Mouse (Mus musculus) embryo, embryonic 9.5 days (tissue): Measurements from ENCODE around the gene Pde10a.

ENCODE experiments used
- DNase-seq: peaks from one replicate; pipeline ENCODE4 v3.0.0-alpha.2; 2017; ENCODE audit errors: extremely low spot score

Pde10a gene

DNA sequence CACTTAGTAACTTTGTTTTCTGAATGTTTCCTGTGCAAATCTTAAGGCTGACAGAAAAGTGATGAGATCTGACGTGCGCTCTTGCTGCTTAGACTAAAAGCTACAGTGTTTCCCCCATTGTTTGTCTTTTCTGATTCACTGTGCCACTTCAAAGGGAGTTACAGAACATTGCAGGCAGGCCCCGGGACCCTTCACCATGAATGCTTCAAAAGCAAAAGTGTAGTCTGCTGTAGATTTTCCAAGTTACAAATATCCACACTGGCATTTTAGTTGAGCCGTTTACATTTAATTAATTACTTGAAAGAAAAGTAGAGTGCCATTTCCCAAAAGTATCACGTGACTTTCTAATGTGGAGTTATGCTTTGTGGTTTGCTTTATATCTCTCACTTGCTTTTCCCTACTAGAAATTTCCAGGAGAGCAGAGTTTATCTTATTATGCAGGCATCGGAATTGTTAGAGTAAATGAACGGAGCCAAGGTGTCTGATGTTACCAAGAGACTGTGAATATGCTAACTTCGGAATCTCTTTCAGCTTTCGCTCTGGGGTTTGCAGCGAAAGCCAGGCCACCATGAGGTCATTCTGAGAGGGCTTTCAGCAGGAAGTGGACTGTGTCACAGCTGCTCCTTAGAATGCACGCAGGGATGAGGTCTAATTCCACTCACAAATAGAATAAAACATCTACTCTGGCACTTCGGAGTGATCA is 447.1 kb downstream of the Pde10a start:
- peak; percentile 18 for DNase-seq

DNA sequence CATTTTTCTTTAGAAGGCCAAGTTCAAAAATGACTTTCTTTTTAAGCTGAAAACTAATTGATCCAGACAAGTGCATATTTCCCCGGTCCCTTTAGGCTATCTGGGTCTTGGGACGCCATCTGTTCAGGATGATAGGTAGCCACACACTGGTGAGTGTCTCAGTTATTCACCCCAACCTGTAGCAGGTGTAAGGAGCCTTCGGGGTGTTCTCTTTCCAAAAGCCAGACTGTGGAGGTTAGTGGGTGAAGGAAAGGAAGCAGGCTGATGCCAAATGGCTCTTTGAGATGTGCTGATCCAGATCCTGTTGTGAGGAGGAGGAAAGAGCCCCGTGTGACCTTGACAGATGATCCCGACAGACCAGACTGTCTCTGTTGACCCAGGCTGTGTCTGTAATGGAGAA is 448.2 kb downstream of the Pde10a start:
- DNase-seq, result no peak

DNA sequence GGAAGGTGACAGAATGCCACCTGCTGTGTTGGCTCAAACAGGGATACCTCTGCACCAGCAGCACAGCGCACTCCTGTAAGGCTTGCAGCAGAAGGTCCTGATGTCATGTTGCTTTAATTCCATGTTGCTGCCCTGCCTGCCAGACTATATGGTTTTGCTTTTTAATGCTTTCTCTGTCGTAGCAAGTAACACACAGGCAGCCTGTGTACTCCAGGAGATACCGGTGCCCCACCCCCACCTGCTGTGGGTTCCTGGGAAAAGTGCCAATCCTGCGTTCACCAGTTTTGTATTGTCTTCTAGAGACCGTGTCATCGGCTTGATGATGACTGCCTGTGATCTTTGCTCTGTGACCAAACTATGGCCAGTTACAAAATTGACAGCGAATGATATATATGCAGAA is 449.3 kb downstream of the Pde10a start:
- no peak for DNase-seq

DNA sequence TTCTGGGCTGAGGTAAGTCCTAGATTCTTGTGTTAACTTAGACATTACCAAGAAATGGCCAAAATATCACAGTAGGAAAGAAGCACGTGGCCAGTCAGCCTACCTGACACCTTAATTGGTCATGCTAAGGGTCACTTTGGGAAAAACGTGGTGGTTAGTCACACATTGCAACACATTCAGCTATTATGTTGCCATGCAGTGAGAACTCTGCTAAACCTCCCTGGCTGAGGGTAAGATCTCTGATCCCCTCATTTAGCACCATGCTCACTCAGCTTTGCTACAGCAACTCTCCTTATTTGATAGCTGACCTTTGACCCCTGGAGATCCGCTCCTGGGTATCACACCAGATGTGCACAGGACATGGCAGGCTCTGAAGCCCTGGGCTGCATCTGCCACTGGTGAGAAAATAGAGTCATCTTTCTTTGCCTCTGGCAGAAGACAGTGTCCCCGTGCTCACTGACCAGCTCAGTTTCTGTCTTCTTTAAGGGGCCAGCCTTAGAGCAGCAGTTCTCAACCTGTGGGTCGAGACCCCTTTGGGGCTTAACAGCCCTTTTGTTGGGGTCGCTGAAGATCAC is 449.7 kb downstream of the Pde10a start:
- DNase-seq, result no peak

DNA sequence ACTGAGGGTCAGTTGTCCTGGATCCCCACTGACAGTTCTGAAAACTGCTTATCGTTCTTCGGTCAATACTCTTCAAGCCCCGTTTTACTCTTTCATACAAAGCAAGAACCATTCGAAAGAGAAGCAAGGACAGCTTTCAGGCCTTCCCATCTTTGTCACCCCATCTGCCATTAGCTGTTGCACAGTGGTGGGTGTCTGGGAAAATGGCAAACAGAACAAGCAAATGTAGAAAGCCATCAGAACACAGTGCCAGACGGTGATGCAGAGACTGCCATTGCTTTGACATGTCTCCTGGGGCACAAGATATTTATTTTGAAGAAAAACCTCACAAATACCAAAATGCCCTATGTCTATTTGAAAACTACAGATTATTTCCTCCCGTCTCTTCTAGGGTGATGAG is 451.6 kb downstream of the Pde10a start:
- DNase-seq, result no peak

DNA sequence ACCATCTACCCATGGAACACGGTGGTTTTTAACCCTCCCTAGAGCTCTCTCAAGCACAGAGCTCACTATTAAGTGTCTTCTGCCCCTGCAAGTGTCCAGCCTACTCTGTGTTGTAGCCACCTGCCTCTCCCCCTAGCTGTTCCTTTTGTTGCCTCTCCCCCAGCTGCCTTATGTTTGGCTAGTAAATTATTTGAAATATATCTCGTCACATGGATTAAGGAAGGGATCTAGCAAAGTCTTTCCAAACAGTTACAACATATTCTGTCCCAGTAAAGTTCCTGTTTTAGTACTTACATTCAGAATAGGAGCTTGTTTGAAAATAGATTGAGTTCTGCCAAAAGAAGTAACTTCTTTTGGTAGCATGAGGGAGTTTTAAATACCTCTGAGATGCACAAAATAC is 452.1 kb downstream of the Pde10a start:
- DNase-seq, result no peak

DNA sequence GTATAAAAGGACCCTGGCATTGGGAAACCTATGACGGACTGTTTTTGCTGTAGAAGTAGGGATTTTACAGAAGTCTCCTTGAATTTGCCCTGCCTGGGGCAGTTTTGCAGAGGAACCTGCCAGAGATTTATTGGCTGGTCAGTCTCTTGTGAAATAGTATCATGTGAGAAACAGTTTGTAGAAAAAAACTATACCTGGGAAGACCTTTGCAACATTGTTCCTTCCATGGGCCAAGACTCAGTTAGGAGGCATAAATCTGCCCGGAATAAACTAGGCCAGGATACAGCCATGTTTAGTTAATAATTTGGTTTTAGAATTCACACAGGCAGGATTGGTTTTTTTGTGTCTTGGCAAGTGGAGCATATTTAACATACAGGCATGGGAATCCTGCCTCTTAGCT is 458.4 kb downstream of the Pde10a start:
- DNase-seq, result no peak

DNA sequence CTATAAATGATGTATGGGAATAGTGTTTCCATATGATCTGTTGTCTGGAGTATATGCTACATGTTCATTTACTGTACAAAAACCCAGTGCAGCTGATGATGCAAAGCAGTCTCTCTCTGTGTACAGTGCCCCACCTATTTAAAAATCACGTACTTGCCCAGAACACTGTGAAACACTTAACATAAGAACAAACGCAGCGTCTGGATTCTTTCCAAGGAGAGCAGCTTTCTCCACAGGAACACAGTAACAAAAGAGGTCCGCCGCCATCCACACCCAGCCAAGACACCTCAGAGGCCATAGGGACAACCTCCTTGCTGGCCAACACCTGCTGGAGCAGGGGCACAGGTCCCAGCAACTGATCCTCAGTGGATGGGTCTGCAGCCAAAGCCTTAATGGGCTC is 460.5 kb downstream of the Pde10a start:
- DNase-seq, result no peak

DNA sequence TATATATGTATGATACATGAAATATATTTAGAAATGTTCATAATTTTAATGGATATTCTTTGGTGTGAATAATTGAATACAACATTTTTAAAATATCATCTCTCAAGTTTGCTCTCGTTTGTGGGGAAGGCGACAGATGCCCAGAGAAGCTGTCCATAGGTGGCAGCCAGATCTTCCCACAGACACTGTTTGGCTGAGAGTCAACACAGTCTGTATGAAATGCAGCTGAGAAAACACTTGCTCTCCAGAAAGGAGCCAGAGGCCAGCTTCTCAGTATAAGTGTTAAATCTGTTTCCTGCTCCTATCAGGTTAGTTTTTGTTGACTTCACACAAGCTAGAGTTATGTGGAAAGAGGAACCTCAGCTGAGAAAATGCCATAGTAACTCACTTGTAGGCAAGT is 461.4 kb downstream of the Pde10a start:
- DNase-seq, result no peak

DNA sequence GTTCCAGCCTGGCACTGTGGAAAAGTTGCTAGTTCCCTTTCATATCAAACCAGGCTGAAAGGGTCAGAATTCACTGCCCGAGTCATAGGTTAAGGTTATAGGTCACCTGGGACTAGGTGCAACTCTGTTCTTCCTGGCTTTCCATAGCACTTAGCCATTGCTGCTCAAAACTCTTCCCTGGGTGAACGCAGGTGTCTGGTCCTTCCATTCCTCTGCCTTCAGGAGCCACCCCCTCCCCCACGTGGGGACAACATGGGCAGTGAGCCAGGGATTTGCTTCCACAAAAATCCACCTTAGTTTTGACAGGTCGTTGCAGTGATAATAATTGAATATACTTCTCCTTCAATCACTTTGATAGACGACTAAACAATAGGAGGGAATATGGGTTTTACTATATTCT is 462.2 kb downstream of the Pde10a start:
- no peak for DNase-seq

DNA sequence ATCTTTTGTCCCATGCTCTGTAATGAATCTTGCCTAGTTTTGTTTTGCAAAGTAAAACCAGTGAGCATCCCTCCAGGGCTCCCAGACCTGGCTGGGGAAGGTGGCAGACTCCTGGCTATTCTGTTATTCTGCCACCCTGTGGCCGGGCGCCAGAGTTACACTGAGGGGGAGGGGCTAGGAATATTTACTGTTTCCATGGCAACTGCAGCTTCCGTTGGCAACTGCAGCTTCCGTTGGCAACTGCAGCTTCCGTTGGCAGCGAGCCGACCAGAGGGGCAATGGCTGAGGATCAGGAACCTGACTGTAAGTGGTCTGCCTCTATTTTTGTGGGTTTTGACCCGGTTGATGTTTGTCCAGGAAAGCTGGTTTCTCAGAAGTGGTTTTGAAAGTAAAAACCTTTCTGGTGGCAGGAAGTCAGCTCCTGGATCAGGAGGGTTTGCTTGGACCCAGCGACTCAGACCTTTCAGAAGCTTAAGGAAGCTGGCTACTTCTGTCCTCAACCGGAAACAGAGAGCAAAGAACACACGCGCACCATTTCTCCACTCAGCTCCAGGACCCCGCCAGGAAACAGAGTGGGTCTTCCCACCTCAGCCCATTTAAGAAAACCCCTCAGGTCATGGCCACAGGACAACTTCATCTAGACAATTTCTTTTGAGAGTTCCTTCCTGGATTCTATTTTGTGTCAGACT is 463.1 kb downstream of the Pde10a start, which contains the start of gene 1700010I14Rik:
TSS of gene 1700010I14Rik (plus strand) at position 215 of the 689 bp plus-strand sequence.
- DNase-seq, result peak; percentile 87

DNA sequence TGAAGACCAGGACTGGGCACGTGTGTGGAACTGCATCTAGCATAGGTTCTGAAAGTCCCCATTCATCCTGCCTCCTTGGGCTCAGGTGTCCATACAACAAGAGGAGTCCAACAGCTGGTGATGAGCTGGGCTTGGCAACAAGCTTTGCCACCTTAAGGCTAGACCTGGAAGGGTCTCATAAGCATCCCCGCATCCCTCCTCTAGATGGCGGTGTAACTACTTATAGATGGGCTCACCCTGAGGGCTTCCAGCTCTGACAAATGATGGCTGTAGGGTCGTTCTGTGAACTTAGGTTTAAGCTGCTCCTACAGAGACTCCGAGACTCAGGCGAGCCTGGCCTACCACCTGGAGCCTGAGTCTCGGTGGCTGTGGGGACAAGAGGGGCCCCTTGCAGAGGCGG is 466.0 kb downstream of the Pde10a start:
- DNase-seq, result peak; percentile 9

DNA sequence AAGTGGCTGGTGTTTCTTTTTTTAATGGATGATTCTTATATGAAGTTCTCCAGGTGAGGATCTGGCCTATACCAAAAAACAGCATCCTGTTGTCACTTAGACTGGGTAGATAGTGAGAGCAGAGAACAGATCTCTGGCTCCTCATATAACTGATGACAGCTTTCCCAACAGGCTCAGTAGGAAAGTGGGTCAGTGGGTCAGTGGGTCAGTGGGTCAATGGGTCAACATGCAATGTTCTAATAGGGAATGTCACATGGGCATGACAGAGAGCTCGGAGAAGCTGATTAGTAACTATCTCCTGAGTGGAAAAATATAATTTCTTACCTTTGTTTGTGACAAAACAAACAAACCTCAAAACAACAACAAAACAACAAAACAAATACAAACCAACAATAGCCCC is 470.2 kb downstream of the Pde10a start:
- DNase-seq, result no peak

DNA sequence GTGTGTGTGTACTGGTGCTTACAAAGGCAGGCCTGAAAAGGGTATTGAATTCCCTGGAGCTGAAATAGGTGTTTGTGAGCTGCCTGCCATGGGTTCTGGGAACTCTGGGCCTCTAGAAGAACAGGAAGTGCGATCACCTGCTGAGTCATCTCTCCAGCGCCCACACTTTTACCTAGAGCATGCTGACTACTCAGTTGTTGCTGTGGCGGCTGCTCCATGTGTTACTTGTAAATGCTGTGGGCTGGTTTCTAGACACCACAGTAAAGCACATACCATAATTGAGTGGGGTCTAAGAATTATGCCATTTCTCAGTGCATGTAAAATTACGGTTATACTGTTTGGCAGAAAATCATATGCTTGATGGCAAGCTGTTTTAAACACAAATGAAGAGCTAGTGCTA is 477.3 kb downstream of the Pde10a start:
- no peak for DNase-seq

DNA sequence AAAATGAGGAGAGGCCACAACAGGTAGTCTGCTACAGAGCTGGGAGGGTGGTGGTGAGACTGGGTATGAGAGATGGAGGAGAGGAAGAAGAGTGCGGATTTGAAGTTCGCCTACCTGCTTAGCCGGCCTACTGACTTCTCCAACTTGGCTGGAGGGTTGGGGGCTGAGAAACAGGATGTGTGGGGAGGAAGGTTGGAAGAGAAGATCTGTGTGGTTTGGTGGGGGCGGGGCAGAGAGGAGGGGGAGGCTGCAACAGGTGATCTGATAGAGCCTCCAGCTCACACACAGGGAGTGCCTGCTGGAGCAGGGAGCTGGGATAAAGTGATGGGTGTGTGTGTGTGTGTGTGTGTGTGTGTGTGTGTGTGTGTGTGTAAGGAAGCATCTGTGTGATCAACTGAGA is 479.3 kb downstream of the Pde10a start:
- no peak for DNase-seq

DNA sequence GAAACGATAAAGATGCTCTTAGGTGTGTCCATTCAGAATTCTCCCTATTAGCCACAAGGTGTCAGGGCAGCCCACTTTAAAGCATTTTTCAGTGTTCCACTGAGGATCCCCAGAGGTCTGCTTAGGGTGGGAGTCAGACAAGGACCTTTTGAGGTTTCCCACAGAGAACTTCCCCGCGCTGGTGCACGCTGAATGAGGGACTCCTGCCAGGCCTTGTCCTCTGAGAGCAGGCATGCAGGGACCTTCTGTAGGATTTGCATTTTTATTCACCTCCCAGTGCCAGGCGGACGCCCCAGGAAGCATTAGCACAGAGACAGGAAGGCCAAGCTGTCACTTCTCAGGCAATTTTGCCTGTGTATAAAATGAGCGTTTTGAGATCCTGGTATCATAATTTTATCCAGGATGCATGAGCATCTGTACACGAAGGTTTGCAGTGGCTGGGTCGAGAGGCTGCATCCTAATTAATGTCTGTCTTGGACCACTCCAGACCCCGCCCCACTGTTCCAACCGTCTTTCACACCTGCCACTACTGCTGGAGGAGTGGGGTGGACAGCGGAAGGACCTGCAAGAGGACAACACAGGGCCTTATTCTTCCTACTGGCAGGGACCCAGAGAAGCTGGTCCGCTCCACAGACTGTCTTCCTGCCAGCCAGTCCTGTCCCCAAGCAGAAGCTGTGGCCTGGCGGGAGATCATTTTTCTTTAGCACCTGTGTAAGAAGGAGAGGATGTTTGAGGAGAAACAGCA is 498.2 kb downstream of the Pde10a start:
- DNase-seq, result no peak

DNA sequence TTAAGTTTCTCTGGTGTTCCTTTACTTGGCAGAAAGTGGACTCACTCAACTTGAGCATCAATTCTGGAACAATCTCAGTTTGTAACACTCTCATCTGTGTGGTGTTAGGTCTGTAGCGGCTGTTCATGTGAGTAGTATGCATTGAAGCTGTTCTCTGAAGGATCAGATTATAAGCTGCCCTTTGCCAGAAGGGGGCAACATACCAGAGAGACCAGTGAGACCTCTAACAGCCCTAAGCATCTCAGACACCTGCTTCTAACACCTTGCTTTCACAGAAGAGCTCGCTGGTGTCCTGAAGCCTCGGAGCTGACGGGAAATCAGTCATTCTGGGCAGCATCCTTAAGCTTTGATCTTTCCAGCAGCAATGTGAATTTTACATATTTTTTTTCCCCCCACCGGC is 505.0 kb downstream of the Pde10a start:
- DNase-seq, result no peak

DNA sequence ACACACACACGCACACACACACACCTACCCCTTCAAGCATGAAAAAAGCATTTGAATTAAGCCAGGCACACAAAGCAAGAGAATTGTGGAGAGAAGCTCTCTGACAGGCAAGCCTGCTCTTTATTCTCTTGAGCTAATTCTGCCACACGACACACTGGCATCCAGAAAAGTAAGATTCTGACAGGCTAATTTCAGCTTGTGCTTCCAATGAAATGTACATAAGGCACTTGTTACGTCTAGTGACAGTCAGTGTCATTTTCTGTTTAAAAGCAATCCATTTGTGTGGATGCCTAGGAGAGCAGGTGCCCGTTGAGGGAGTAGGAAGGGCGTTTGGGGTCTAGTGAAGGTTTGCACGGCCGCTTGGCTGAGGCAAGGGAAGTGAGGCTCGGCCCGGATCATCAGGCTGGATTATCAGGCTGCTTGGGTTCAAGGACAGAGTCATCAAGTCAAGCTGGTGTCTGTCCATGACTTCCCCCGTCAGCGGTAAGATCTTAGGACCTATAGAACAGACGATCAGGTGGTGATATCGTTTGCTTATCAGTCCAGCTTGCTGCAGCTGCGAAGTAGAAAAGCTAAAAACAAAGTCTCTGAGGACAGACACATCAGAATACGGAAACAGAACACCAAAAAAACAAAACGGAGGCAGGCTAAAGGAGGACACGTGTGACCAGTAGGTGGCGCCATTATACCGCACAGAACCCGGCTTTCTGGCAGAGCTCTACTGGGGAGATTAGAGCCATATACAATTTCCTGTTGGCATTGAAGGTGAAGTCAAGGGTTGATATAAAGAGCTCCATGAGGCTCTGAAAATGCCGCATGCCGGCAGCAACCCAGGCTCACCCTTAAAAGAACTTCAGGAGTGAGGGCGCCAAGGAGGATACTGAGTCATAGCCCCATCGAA is 506.3 kb downstream of the Pde10a start:
- DNase-seq, result peak; percentile 80

DNA sequence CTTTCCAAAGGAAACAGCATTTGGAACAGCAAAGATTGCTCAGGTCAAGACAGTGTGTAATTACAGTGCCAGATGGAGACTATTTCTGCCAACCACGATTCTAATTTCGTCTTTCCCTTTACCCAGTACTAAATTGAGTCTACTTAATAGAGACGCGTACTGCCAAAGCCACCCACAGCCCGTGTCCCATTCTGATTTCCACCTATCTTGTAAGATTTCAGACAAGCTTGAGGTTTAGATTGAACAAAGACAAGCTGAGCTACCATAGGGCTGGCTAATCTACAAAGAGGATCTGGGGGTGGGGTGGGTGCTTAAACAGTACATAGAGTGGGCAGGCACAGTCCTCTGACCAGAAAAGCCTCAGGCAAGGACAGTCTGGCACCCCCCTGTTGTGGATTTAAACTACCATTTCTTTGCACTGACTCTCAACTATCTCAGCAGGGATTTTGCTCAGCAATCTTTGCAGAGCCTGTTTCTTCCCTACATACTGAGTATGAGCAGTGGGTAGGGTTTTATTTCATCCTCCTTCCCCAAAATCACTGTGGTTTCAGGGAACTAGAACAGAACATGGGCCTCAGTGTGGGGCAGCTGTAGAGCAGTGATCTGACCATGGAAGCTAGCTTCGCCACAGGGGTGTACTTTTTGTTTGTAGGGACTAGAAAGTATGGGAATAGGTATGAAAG is 507.3 kb downstream of the Pde10a start:
- no peak for DNase-seq

DNA sequence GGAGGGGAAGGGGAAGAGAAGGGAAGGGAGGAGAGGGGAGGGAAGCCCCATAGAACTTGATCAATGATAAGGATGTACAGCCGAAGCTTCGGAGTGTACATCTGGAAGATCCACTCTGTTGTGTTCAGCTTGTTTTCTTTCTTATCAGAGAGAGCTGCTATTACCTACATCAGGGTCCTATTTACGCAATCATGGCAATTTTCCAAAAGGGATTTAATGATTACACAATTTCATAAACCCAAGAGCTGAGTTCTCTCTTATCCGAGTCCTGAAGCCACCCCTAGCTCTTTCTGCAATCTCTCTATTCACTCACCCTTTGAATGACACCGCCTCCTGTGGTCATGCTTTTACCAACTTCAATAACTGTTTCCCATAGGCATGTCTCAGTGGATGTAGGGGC is 508.3 kb downstream of the Pde10a start:
- DNase-seq, result no peak
